Mouse (Mus musculus) gastrocnemius, postnatal 10 days (tissue): Measurements from ENCODE around the gene Foxl1. TPM values are rescaled to one million over a fixed set of nuclear protein-coding genes. Genes with fewer than 3 reads are reported as not detected.

Experiments
- DNase-seq: peaks from one replicate; pipeline ENCODE4 v3.0.0; 2021; ENCODE audit warnings: mixed read lengths
- microRNA-seq, 2 experiments: library from miRNA; unstranded; fragments of <30 nt; microRNA quantifications; one replicate each; pipeline ENCODE4 v1.2.0; 2021
- total RNA-seq, 2 experiments: library from RNA; stranded (reverse); gene quantifications; 2 replicates each; pipeline ENCODE4 v1.2.3; 2021

The Foxl1 gene
- total RNA-seq, 2 experiments from 2014 or later = 0.09 to 0.27 TPM

GRCm38 (mm10) chr8:121170116-121170515 is 42.4 kb downstream of the Foxl1 start:
- no peak for DNase-seq

- no peak for DNase-seq
Observed at GRCm38 (mm10) chr8:121170626-121171552, 43.1 kb downstream of the Foxl1 start.

GRCm38 (mm10) chr8:121172567-121172966 is 44.8 kb downstream of the Foxl1 start:
- no peak for DNase-seq

- DNase-seq = no peak
Observed at GRCm38 (mm10) chr8:121174178-121174577, 46.4 kb downstream of the Foxl1 start.

- no peak for DNase-seq
Observed at GRCm38 (mm10) chr8:121174721-121175539, 47.2 kb downstream of the Foxl1 start.

GRCm38 (mm10) chr8:121175540-121176090 is 47.9 kb downstream of the Foxl1 start:
- no peak for DNase-seq

GRCm38 (mm10) chr8:121176291-121176690 is 48.6 kb downstream of the Foxl1 start:
- no peak for DNase-seq

Small RNA genes within 50 kb of the gene (microRNA-seq; reads per million reads assigned to microRNA genes)
- 0 reads per million in 2 experiments for gene Gm27530

Other genes starting within 250 kb of the Foxl1 start
- gene Foxf1, start 43.6 kb upstream of the Foxl1 start, total RNA-seq = under 1 TPM; 0.16 to 0.27 TPM
- gene Mthfsd, start 19.5 kb upstream of the Foxl1 start, total RNA-seq = 10 to 100 TPM; 13.0 to 17.7 TPM
- gene Foxc2, start 11.8 kb upstream of the Foxl1 start, total RNA-seq = 1 to 10 TPM in 1 of 2 experiments, under 1 TPM in 1; 0.78 to 1.1 TPM